Mouse (Mus musculus) small intestine, adult 2 months (tissue): ENCODE results near the gene Sall1. TPM values are rescaled to one million over a fixed set of nuclear protein-coding genes. Genes with fewer than 3 reads are reported as not detected.

Experiments
- H3K27ac ChIP-seq: fragments of 200-500 bp; 2 replicates; pipeline ENCODE4 v1.5.1; 2012; ENCODE audit warnings: low read depth, low read length, control low read depth, inconsistent platforms; ENCODE audit not compliant: insufficient read depth
- H3K27me3 ChIP-seq: fragments of 200-500 bp; 2 replicates; pipeline ENCODE4 v1.6.1; 2012; ENCODE audit warnings: mild to moderate bottlenecking, moderate library complexity, low read length, inconsistent platforms; ENCODE audit not compliant: control insufficient read depth, insufficient read depth
- H3K36me3 ChIP-seq: fragments of 200-500 bp; 2 replicates; pipeline ENCODE4 v1.6.1; 2012; ENCODE audit warnings: mild to moderate bottlenecking, low read length, control low read depth, inconsistent platforms; ENCODE audit not compliant: control insufficient read depth, insufficient read depth
- H3K4me1 ChIP-seq: fragments of 200-500 bp; 2 replicates; pipeline ENCODE4 v1.6.1; 2012; ENCODE audit warnings: low read length, inconsistent platforms, mixed read lengths; ENCODE audit not compliant: control insufficient read depth, insufficient read depth, insufficient read length
- H3K4me3 ChIP-seq: fragments of 200-500 bp; 2 replicates; pipeline ENCODE4 v1.5.1; 2012; ENCODE audit warnings: low read depth, mild to moderate bottlenecking, control low read depth, inconsistent platforms, low read length, moderate library complexity
- CTCF ChIP-seq: fragments of 200-500 bp; IDR thresholded peaks from 2 replicates; pipeline ENCODE4 v1.5.1; 2012; ENCODE audit warnings: low read depth, mild to moderate bottlenecking, control low read depth, inconsistent platforms, low read length, moderate library complexity, mixed read lengths; ENCODE audit not compliant: insufficient replicate concordance, insufficient read length; ENCODE audit errors: extremely low read depth
- POLR2A ChIP-seq: fragments of 200-500 bp; IDR thresholded peaks from 2 replicates; pipeline ENCODE4 v1.6.1; 2012; ENCODE audit warnings: low read depth, mild to moderate bottlenecking, control low read depth, inconsistent platforms, low read length, moderate library complexity
- WGBS: fragments of 180-500 bp; shearing (Covaris S2); methylation state at CpG from one replicate; pipeline ENCODE4 v1.1.7; 2018; 5-methylcytosine and 5-hydroxymethylcytosine counted together
- polyA plus RNA-seq: library from polyadenylated mRNA; depleted of rRNA; stranded (reverse); fragments of >200 nt; gene quantifications from 2 replicates; pipeline ENCODE4 v1.2.3, GENCODE M21; 2012

Gene Sall1
- polyA plus RNA-seq, 1 experiment, result 1.2 TPM

GRCm38 (mm10) chr8:89017891-89018290 lies 26.1 kb downstream of the Sall1 start:
- Histone ChIP-seq H3K27ac (no peak overlapping the region), H3K4me3 (no peak overlapping the region), H3K36me3 (no peaks in the 10 kb centered on the region), H3K27me3 (no peaks in the 10 kb centered on the region), H3K4me1 (no peaks in the 10 kb centered on the region)
- TF ChIP-seq POLR2A (no peak), CTCF (no peak)
- WGBS, result 73% methylated on average over 4 of the region's 4 CpGs

GRCm38 (mm10) chr8:89016465-89017070 lies 27.4 kb downstream of the Sall1 start:
- no peaks in the 10 kb centered on the region for H3K27me3 ChIP-seq
- no peaks in the 10 kb centered on the region for H3K36me3 ChIP-seq
- H3K4me1 ChIP-seq, result no peaks in the 10 kb centered on the region
- H3K27ac ChIP-seq, result no peak overlapping the region
- no peak overlapping the region for H3K4me3 ChIP-seq
- WGBS, result 71% methylated on average over 7 of the region's 7 CpGs
- TF ChIP-seq CTCF, result no peak
- no peak for TF ChIP-seq POLR2A

- H3K36me3 ChIP-seq, result no peaks in the 10 kb centered on the region
- no peak overlapping the region for H3K27ac ChIP-seq
- no peaks in the 10 kb centered on the region for H3K27me3 ChIP-seq
- H3K4me1 ChIP-seq, result no peaks in the 10 kb centered on the region
- TF ChIP-seq CTCF, result no peak
- no peak for TF ChIP-seq POLR2A
- 46% methylated on average over 6 of the region's 6 CpGs for WGBS
- H3K4me3 ChIP-seq, result no peak overlapping the region
Observed at GRCm38 (mm10) chr8:89015539-89015938, 28.4 kb downstream of the Sall1 start.

GRCm38 (mm10) chr8:89012853-89013534 lies 31.0 kb downstream of the Sall1 start:
- Histone ChIP-seq H3K27me3 (no peaks in the 10 kb centered on the region), H3K4me1 (no peaks in the 10 kb centered on the region), H3K4me3 (no peak overlapping the region), H3K27ac (no peak overlapping the region), H3K36me3 (no peaks in the 10 kb centered on the region)
- TF ChIP-seq POLR2A (no peak), CTCF (no peak)
- WGBS, result 47% methylated on average over 6 of the region's 6 CpGs

GRCm38 (mm10) chr8:89012024-89012712 lies 31.8 kb downstream of the Sall1 start:
- no peak overlapping the region for H3K27ac ChIP-seq
- H3K4me3 ChIP-seq, result no peak overlapping the region
- H3K36me3 ChIP-seq, result no peaks in the 10 kb centered on the region
- no peaks in the 10 kb centered on the region for H3K4me1 ChIP-seq
- TF ChIP-seq POLR2A, result no peak
- no peak for TF ChIP-seq CTCF
- WGBS, result 35% methylated on average over 12 of the region's 12 CpGs
- peaks cover 1% of the 10 kb centered on the region; the same call in 1 of the 2 replicates for H3K27me3 ChIP-seq

- no peak for TF ChIP-seq CTCF
- no peak for TF ChIP-seq POLR2A
- 58% methylated on average over 6 of the region's 7 CpGs for WGBS
- Histone ChIP-seq H3K4me1 (no peaks in the 10 kb centered on the region), H3K27me3 (peaks cover 10% of the 10 kb centered on the region), H3K36me3 (no peaks in the 10 kb centered on the region), H3K27ac (no peak overlapping the region), H3K4me3 (no peak overlapping the region)
Observed at GRCm38 (mm10) chr8:89008784-89009183, 35.2 kb downstream of the Sall1 start.

GRCm38 (mm10) chr8:89007114-89007513 lies 36.8 kb downstream of the Sall1 start:
- Histone ChIP-seq H3K4me1 (no peaks in the 10 kb centered on the region), H3K36me3 (no peaks in the 10 kb centered on the region), H3K4me3 (no peak overlapping the region), H3K27ac (no peak overlapping the region), H3K27me3 (peaks cover 10% of the 10 kb centered on the region)
- TF ChIP-seq POLR2A, result no peak
- no peak for TF ChIP-seq CTCF
- 2% methylated on average over 8 of the region's 8 CpGs for WGBS
